Mouse (Mus musculus): ENCODE data around the gene Adprh. TPM values are rescaled to one million over a fixed set of nuclear protein-coding genes. Genes with fewer than 3 reads are reported as not detected.
A peak's percentile ranks its signal among the peaks of the same experiment; 100 is the strongest.
"Not testable (repeated sequence)": the region's sequence is repeated elsewhere in the genome, so short reads cannot be mapped to it uniquely, and the experiment has no call there.

The Adprh gene
- polyA plus RNA-seq, 1 experiment from 2014 or later: 124 TPM

GRCm38 (mm10) chr16:38453952-38454351 lies 1.4 kb upstream of the Adprh start:
- no peaks in the 10 kb centered on the region; the same call in 1 of the 2 replicates for H3K36me3 ChIP-seq (replicated peaks; ENCODE audit: control insufficient read depth, insufficient read depth, low read depth, low read length)
- no peak overlapping the region for H3K4me3 ChIP-seq (ENCODE audit: low read depth, low read length)
- no peak overlapping the region for H3K9ac ChIP-seq (replicated peaks; ENCODE audit: low read length)
- DNase-seq (ENCODE audit: low spot score) (no peak), ATAC-seq (replicated peaks; ENCODE audit: insufficient number of reproducible peaks, low FRiP score, low TSS enrichment, low read depth) (no peak)
- no peaks in the 10 kb centered on the region for H3K9me3 ChIP-seq (replicated peaks; ENCODE audit: control insufficient read depth, low read length)
- no peaks in the 10 kb centered on the region for H3K27me3 ChIP-seq (ENCODE audit: control insufficient read depth, insufficient read depth, low read length)
- no peak overlapping the region for H3K27ac ChIP-seq (replicated peaks; ENCODE audit: low read depth, low read length)
- no peak overlapping the region for H3K4me2 ChIP-seq (ENCODE audit: low read depth, low read length)
- WGBS: 91% methylated on average over 4 of the region's 4 CpGs
- H3K4me1 ChIP-seq (ENCODE audit: control insufficient read depth, insufficient read depth, low read length): no peaks in the 10 kb centered on the region

- H3K27ac ChIP-seq (replicated peaks; ENCODE audit: low read depth, low read length): no peak overlapping the region
- H3K4me1 ChIP-seq (ENCODE audit: control insufficient read depth, insufficient read depth, low read length): no peaks in the 10 kb centered on the region
- H3K4me3 ChIP-seq (ENCODE audit: low read depth, low read length): peak overlapping the region; percentile 72
- no peaks in the 10 kb centered on the region; the same call in 1 of the 2 replicates for H3K36me3 ChIP-seq (replicated peaks; ENCODE audit: control insufficient read depth, insufficient read depth, low read depth, low read length)
- H3K9ac ChIP-seq (replicated peaks; ENCODE audit: low read length): peak overlapping the region; percentile 96
- H3K27me3 ChIP-seq (ENCODE audit: control insufficient read depth, insufficient read depth, low read length): no peaks in the 10 kb centered on the region
- 32% methylated on average over 3 of the region's 3 CpGs for WGBS
- H3K9me3 ChIP-seq (replicated peaks; ENCODE audit: control insufficient read depth, low read length): no peaks in the 10 kb centered on the region
- peak overlapping the region; percentile 51 for H3K4me2 ChIP-seq (ENCODE audit: low read depth, low read length)
- ATAC-seq (replicated peaks; ENCODE audit: insufficient number of reproducible peaks, low FRiP score, low TSS enrichment, low read depth) (no peak), DNase-seq (ENCODE audit: low spot score) (no peak)
These were observed 675 bp upstream of the Adprh start for GRCm38 (mm10) chr16:38453203-38453553.

GRCm38 (mm10) chr16:38451421-38452205 lies 890 bp downstream of the Adprh start:
- Histone ChIP-seq H3K4me3 (ENCODE audit: low read depth, low read length) (peak overlapping the region; percentile 72), H3K27ac (replicated peaks; ENCODE audit: low read depth, low read length) (peak overlapping the region; percentile 80), H3K4me2 (ENCODE audit: low read depth, low read length) (peak overlapping the region; percentile 51), H3K9me3 (replicated peaks; ENCODE audit: control insufficient read depth, low read length) (no peaks in the 10 kb centered on the region), H3K36me3 (replicated peaks; ENCODE audit: control insufficient read depth, insufficient read depth, low read depth, low read length) (no peaks in the 10 kb centered on the region; the same call in 1 of the 2 replicates), H3K27me3 (ENCODE audit: control insufficient read depth, insufficient read depth, low read length) (no peaks in the 10 kb centered on the region), H3K4me1 (ENCODE audit: control insufficient read depth, insufficient read depth, low read length) (no peaks in the 10 kb centered on the region), H3K9ac (replicated peaks; ENCODE audit: low read length) (peak overlapping the region; percentile 96)
- 40% methylated on average over 12 of the region's 12 CpGs for WGBS
- no peak for ATAC-seq (replicated peaks; ENCODE audit: insufficient number of reproducible peaks, low FRiP score, low TSS enrichment, low read depth)
- DNase-seq (ENCODE audit: low spot score): peak; percentile 64

GRCm38 (mm10) chr16:38450707-38451106 lies 1.8 kb downstream of the Adprh start:
- H3K36me3 ChIP-seq (replicated peaks; ENCODE audit: control insufficient read depth, insufficient read depth, low read depth, low read length): peaks cover 2% of the 10 kb centered on the region
- no peak overlapping the region for H3K9ac ChIP-seq (replicated peaks; ENCODE audit: low read length)
- no peak overlapping the region for H3K27ac ChIP-seq (replicated peaks; ENCODE audit: low read depth, low read length)
- H3K27me3 ChIP-seq (ENCODE audit: control insufficient read depth, insufficient read depth, low read length): no peaks in the 10 kb centered on the region
- H3K9me3 ChIP-seq (replicated peaks; ENCODE audit: control insufficient read depth, low read length): no peaks in the 10 kb centered on the region
- H3K4me1 ChIP-seq (ENCODE audit: control insufficient read depth, insufficient read depth, low read length): no peaks in the 10 kb centered on the region
- 80% methylated on average over 7 of the region's 7 CpGs for WGBS
- DNase-seq (ENCODE audit: low spot score): no peak
- no peak overlapping the region for H3K4me3 ChIP-seq (ENCODE audit: low read depth, low read length)
- H3K4me2 ChIP-seq (ENCODE audit: low read depth, low read length): no peak overlapping the region
- no peak for ATAC-seq (replicated peaks; ENCODE audit: insufficient number of reproducible peaks, low FRiP score, low TSS enrichment, low read depth)

GRCm38 (mm10) chr16:38448458-38448857 lies 4.0 kb downstream of the Adprh start:
- peaks cover 13% of the 10 kb centered on the region for H3K36me3 ChIP-seq (replicated peaks; ENCODE audit: control insufficient read depth, insufficient read depth, low read depth, low read length)
- no peaks in the 10 kb centered on the region for H3K9me3 ChIP-seq (replicated peaks; ENCODE audit: control insufficient read depth, low read length)
- H3K9ac ChIP-seq (replicated peaks; ENCODE audit: low read length): no peak overlapping the region
- no peak overlapping the region for H3K27ac ChIP-seq (replicated peaks; ENCODE audit: low read depth, low read length)
- peak; percentile 54 for DNase-seq (ENCODE audit: low spot score)
- H3K27me3 ChIP-seq (ENCODE audit: control insufficient read depth, insufficient read depth, low read length): no peaks in the 10 kb centered on the region
- ATAC-seq (replicated peaks; ENCODE audit: insufficient number of reproducible peaks, low FRiP score, low TSS enrichment, low read depth): no peak
- H3K4me2 ChIP-seq (ENCODE audit: low read depth, low read length): no peak overlapping the region
- WGBS: 65% methylated on average over 12 of the region's 12 CpGs
- H3K4me1 ChIP-seq (ENCODE audit: control insufficient read depth, insufficient read depth, low read length): no peaks in the 10 kb centered on the region
- H3K4me3 ChIP-seq (ENCODE audit: low read depth, low read length): no peak overlapping the region

- Histone ChIP-seq H3K9ac (replicated peaks; ENCODE audit: low read length) (no peak overlapping the region), H3K27me3 (ENCODE audit: control insufficient read depth, insufficient read depth, low read length) (no peaks in the 10 kb centered on the region), H3K9me3 (replicated peaks; ENCODE audit: control insufficient read depth, low read length) (no peaks in the 10 kb centered on the region), H3K4me3 (ENCODE audit: low read depth, low read length) (no peak overlapping the region), H3K36me3 (replicated peaks; ENCODE audit: control insufficient read depth, insufficient read depth, low read depth, low read length) (peaks cover 13% of the 10 kb centered on the region), H3K27ac (replicated peaks; ENCODE audit: low read depth, low read length) (no peak overlapping the region), H3K4me1 (ENCODE audit: control insufficient read depth, insufficient read depth, low read length) (no peaks in the 10 kb centered on the region), H3K4me2 (ENCODE audit: low read depth, low read length) (no peak overlapping the region)
- ATAC-seq (replicated peaks; ENCODE audit: insufficient number of reproducible peaks, low FRiP score, low TSS enrichment, low read depth) (no peak), DNase-seq (ENCODE audit: low spot score) (no peak)
- WGBS: 91% methylated on average over 21 of the region's 21 CpGs
These were observed 5.1 kb downstream of the Adprh start for GRCm38 (mm10) chr16:38447366-38447765.

- WGBS: 93% methylated on average over 2 of the region's 2 CpGs
- H3K4me1 ChIP-seq (ENCODE audit: control insufficient read depth, insufficient read depth, low read length); DNase-seq (ENCODE audit: low spot score); H3K4me2 ChIP-seq (ENCODE audit: low read depth, low read length); H3K4me3 ChIP-seq (ENCODE audit: low read depth, low read length); H3K27ac ChIP-seq (replicated peaks; ENCODE audit: low read depth, low read length); ATAC-seq (replicated peaks; ENCODE audit: insufficient number of reproducible peaks, low FRiP score, low TSS enrichment, low read depth); H3K27me3 ChIP-seq (ENCODE audit: control insufficient read depth, insufficient read depth, low read length); H3K9me3 ChIP-seq (replicated peaks; ENCODE audit: control insufficient read depth, low read length); H3K9ac ChIP-seq (replicated peaks; ENCODE audit: low read length): not testable (repeated sequence)
- peaks cover 13% of the 10 kb centered on the region for H3K36me3 ChIP-seq (replicated peaks; ENCODE audit: control insufficient read depth, insufficient read depth, low read depth, low read length)
These were observed 6.4 kb downstream of the Adprh start for GRCm38 (mm10) chr16:38446141-38446540.

GRCm38 (mm10) chr16:38445576-38445975 lies 6.9 kb downstream of the Adprh start:
- Histone ChIP-seq H3K9ac (replicated peaks; ENCODE audit: low read length) (no peak overlapping the region), H3K4me2 (ENCODE audit: low read depth, low read length) (no peak overlapping the region), H3K27ac (replicated peaks; ENCODE audit: low read depth, low read length) (no peak overlapping the region), H3K4me3 (ENCODE audit: low read depth, low read length) (no peak overlapping the region), H3K4me1 (ENCODE audit: control insufficient read depth, insufficient read depth, low read length) (no peaks in the 10 kb centered on the region), H3K36me3 (replicated peaks; ENCODE audit: control insufficient read depth, insufficient read depth, low read depth, low read length) (peaks cover 13% of the 10 kb centered on the region), H3K27me3 (ENCODE audit: control insufficient read depth, insufficient read depth, low read length) (no peaks in the 10 kb centered on the region), H3K9me3 (replicated peaks; ENCODE audit: control insufficient read depth, low read length) (no peaks in the 10 kb centered on the region)
- 98% methylated on average over 20 of the region's 20 CpGs for WGBS
- ATAC-seq (replicated peaks; ENCODE audit: insufficient number of reproducible peaks, low FRiP score, low TSS enrichment, low read depth) (no peak), DNase-seq (ENCODE audit: low spot score) (no peak)
